Mouse (Mus musculus): ENCODE data around the gene Zbtb16. TPM values are rescaled to one million over a fixed set of nuclear protein-coding genes. Genes with fewer than 3 reads are reported as not detected.

Zbtb16 gene
- polyA plus RNA-seq, 1 experiment: not detected

- Histone ChIP-seq H3K4me2 (ENCODE audit: low read depth) (no peak overlapping the region), H3K4me3 (no peak overlapping the region), H3K36me3 (ENCODE audit: control insufficient read depth, insufficient read depth) (no peaks in the 10 kb centered on the region), H3ac (ENCODE audit: control insufficient read depth, insufficient read length) (no peak overlapping the region), H3K79me2 (ENCODE audit: control insufficient read depth, insufficient read depth) (no peaks in the 10 kb centered on the region), H3K27me3 (ENCODE audit: control insufficient read depth, insufficient read depth, insufficient read length) (no peaks in the 10 kb centered on the region)
- TF ChIP-seq MYOD1 (IDR thresholded peaks at IDR 0.05; ENCODE audit: control insufficient read depth in 1 of 3, insufficient read length in 2 of 3, low read depth in 2 of 3): no peak
- no peak for TF ChIP-seq REST (IDR thresholded peaks at IDR 0.05; ENCODE audit: insufficient read depth, insufficient read length)
- no peak for TF ChIP-seq TCF12 (IDR thresholded peaks at IDR 0.05; ENCODE audit: insufficient read depth, poor library complexity, severe bottlenecking)
- no peak for TF ChIP-seq MAX (IDR thresholded peaks at IDR 0.05; ENCODE audit: low read depth)
- TF ChIP-seq TCF3 (IDR thresholded peaks at IDR 0.05; ENCODE audit: insufficient read length, low read depth): no peak
- no peak for TF ChIP-seq MYOG (IDR thresholded peaks at IDR 0.05; ENCODE audit: control insufficient read depth in 1 of 3, insufficient read depth in 1 of 3, insufficient read length in 2 of 3, low read depth in 2 of 3)
- TF ChIP-seq POLR2A (IDR thresholded peaks at IDR 0.05; ENCODE audit: insufficient read length, low read depth): no peak
These were observed 40.3 kb downstream of the Zbtb16 start for GRCm38 (mm10) chr9:48795740-48796139.

GRCm38 (mm10) chr9:48795095-48795494, 40.9 kb downstream of the Zbtb16 start:
- TF ChIP-seq TCF3 (IDR thresholded peaks at IDR 0.05; ENCODE audit: insufficient read length, low read depth) (no peak), CEBPB (IDR thresholded peaks at IDR 0.05; ENCODE audit: insufficient read depth, poor library complexity, severe bottlenecking) (no peak), USF1 (IDR thresholded peaks at IDR 0.05; ENCODE audit: low read depth) (no peak), MAX (IDR thresholded peaks at IDR 0.05; ENCODE audit: low read depth) (no peak), POLR2AphosphoS2 (IDR thresholded peaks at IDR 0.05; ENCODE audit: insufficient read length, low read depth) (no peak), MYOG (IDR thresholded peaks at IDR 0.05; ENCODE audit: control insufficient read depth in 1 of 3, insufficient read depth in 1 of 3, insufficient read length in 2 of 3, low read depth in 2 of 3) (no peak), MYOD1 (IDR thresholded peaks at IDR 0.05; ENCODE audit: control insufficient read depth in 1 of 3, insufficient read length in 2 of 3, low read depth in 2 of 3) (no peak), TCF12 (IDR thresholded peaks at IDR 0.05; ENCODE audit: insufficient read depth, poor library complexity, severe bottlenecking) (no peak), REST (IDR thresholded peaks at IDR 0.05; ENCODE audit: insufficient read depth, insufficient read length) (no peak), SRF (IDR thresholded peaks at IDR 0.05; ENCODE audit: control insufficient read depth, insufficient read length, low read depth) (no peak), E2F4 (IDR thresholded peaks at IDR 0.05; ENCODE audit: insufficient read depth) (no peak), POLR2A (IDR thresholded peaks at IDR 0.05; ENCODE audit: insufficient read length, low read depth) (no peak)

GRCm38 (mm10) chr9:48794463-48794862, 41.6 kb downstream of the Zbtb16 start:
- Histone ChIP-seq H3K4me3 (no peak overlapping the region), H3K36me3 (ENCODE audit: control insufficient read depth, insufficient read depth) (no peaks in the 10 kb centered on the region), H3K27me3 (ENCODE audit: control insufficient read depth, insufficient read depth, insufficient read length) (no peaks in the 10 kb centered on the region), H3K4me2 (ENCODE audit: low read depth) (no peak overlapping the region), H3K79me2 (ENCODE audit: control insufficient read depth, insufficient read depth) (no peaks in the 10 kb centered on the region), H3ac (ENCODE audit: control insufficient read depth, insufficient read length) (no peak overlapping the region)
- TF ChIP-seq POLR2A (IDR thresholded peaks at IDR 0.05; ENCODE audit: insufficient read length, low read depth) (no peak), TCF3 (IDR thresholded peaks at IDR 0.05; ENCODE audit: insufficient read length, low read depth) (no peak), TCF12 (IDR thresholded peaks at IDR 0.05; ENCODE audit: insufficient read depth, poor library complexity, severe bottlenecking) (no peak), MYOD1 (IDR thresholded peaks at IDR 0.05; ENCODE audit: control insufficient read depth in 1 of 3, insufficient read length in 2 of 3, low read depth in 2 of 3) (no peak)

More at GRCm38 (mm10) chr9:48795095-48795494, 40.9 kb downstream of the Zbtb16 start:
- H3K4me3 ChIP-seq: no peak overlapping the region
- no peak overlapping the region for H3K4me2 ChIP-seq (ENCODE audit: low read depth)
- no peaks in the 10 kb centered on the region for H3K27me3 ChIP-seq (ENCODE audit: control insufficient read depth, insufficient read depth, insufficient read length)
- no peaks in the 10 kb centered on the region for H3K36me3 ChIP-seq (ENCODE audit: control insufficient read depth, insufficient read depth)
- no peak overlapping the region for H3ac ChIP-seq (ENCODE audit: control insufficient read depth, insufficient read length)
- H3K79me2 ChIP-seq (ENCODE audit: control insufficient read depth, insufficient read depth): no peaks in the 10 kb centered on the region

GRCm38 (mm10) chr9:48793638-48794188, 42.3 kb downstream of the Zbtb16 start:
- Histone ChIP-seq H3ac (ENCODE audit: control insufficient read depth, insufficient read length) (no peak overlapping the region), H3K27me3 (ENCODE audit: control insufficient read depth, insufficient read depth, insufficient read length) (no peaks in the 10 kb centered on the region), H3K4me3 (no peak overlapping the region), H3K79me2 (ENCODE audit: control insufficient read depth, insufficient read depth) (no peaks in the 10 kb centered on the region), H3K4me2 (ENCODE audit: low read depth) (no peak overlapping the region), H3K36me3 (ENCODE audit: control insufficient read depth, insufficient read depth) (no peaks in the 10 kb centered on the region)
- TF ChIP-seq TCF12 (IDR thresholded peaks at IDR 0.05; ENCODE audit: insufficient read depth, poor library complexity, severe bottlenecking) (no peak), POLR2AphosphoS2 (IDR thresholded peaks at IDR 0.05; ENCODE audit: insufficient read length, low read depth) (no peak), MAX (IDR thresholded peaks at IDR 0.05; ENCODE audit: low read depth) (no peak), E2F4 (IDR thresholded peaks at IDR 0.05; ENCODE audit: insufficient read depth) (no peak), POLR2A (IDR thresholded peaks at IDR 0.05; ENCODE audit: insufficient read length, low read depth) (no peak), USF1 (IDR thresholded peaks at IDR 0.05; ENCODE audit: low read depth) (no peak), MYOG (IDR thresholded peaks at IDR 0.05; ENCODE audit: control insufficient read depth in 1 of 3, insufficient read depth in 1 of 3, insufficient read length in 2 of 3, low read depth in 2 of 3) (no peak), MYOD1 (IDR thresholded peaks at IDR 0.05; ENCODE audit: control insufficient read depth in 1 of 3, insufficient read length in 2 of 3, low read depth in 2 of 3) (no peak), TCF3 (IDR thresholded peaks at IDR 0.05; ENCODE audit: insufficient read length, low read depth) (no peak), REST (IDR thresholded peaks at IDR 0.05; ENCODE audit: insufficient read depth, insufficient read length) (no peak), CEBPB (IDR thresholded peaks at IDR 0.05; ENCODE audit: insufficient read depth, poor library complexity, severe bottlenecking) (no peak), SRF (IDR thresholded peaks at IDR 0.05; ENCODE audit: control insufficient read depth, insufficient read length, low read depth) (no peak)

- no peak overlapping the region for H3ac ChIP-seq (ENCODE audit: control insufficient read depth, insufficient read length)
- H3K4me3 ChIP-seq: no peak overlapping the region
- H3K79me2 ChIP-seq (ENCODE audit: control insufficient read depth, insufficient read depth): no peaks in the 10 kb centered on the region
- H3K4me2 ChIP-seq (ENCODE audit: low read depth): no peak overlapping the region
- no peaks in the 10 kb centered on the region for H3K27me3 ChIP-seq (ENCODE audit: control insufficient read depth, insufficient read depth, insufficient read length)
- no peaks in the 10 kb centered on the region for H3K36me3 ChIP-seq (ENCODE audit: control insufficient read depth, insufficient read depth)
- no peak for TF ChIP-seq SRF (IDR thresholded peaks at IDR 0.05; ENCODE audit: control insufficient read depth, insufficient read length, low read depth)
- TF ChIP-seq TCF3 (IDR thresholded peaks at IDR 0.05; ENCODE audit: insufficient read length, low read depth): no peak
- no peak for TF ChIP-seq USF1 (IDR thresholded peaks at IDR 0.05; ENCODE audit: low read depth)
- no peak for TF ChIP-seq MYOG (IDR thresholded peaks at IDR 0.05; ENCODE audit: control insufficient read depth in 1 of 3, insufficient read depth in 1 of 3, insufficient read length in 2 of 3, low read depth in 2 of 3)
- no peak for TF ChIP-seq MAX (IDR thresholded peaks at IDR 0.05; ENCODE audit: low read depth)
- no peak for TF ChIP-seq POLR2A (IDR thresholded peaks at IDR 0.05; ENCODE audit: insufficient read length, low read depth)
- TF ChIP-seq CEBPB (IDR thresholded peaks at IDR 0.05; ENCODE audit: insufficient read depth, poor library complexity, severe bottlenecking): no peak
- no peak for TF ChIP-seq TCF12 (IDR thresholded peaks at IDR 0.05; ENCODE audit: insufficient read depth, poor library complexity, severe bottlenecking)
- no peak for TF ChIP-seq REST (IDR thresholded peaks at IDR 0.05; ENCODE audit: insufficient read depth, insufficient read length)
- no peak for TF ChIP-seq POLR2AphosphoS2 (IDR thresholded peaks at IDR 0.05; ENCODE audit: insufficient read length, low read depth)
- TF ChIP-seq E2F4 (IDR thresholded peaks at IDR 0.05; ENCODE audit: insufficient read depth): no peak
- TF ChIP-seq MYOD1 (IDR thresholded peaks at IDR 0.05; ENCODE audit: control insufficient read depth in 1 of 3, insufficient read length in 2 of 3, low read depth in 2 of 3): no peak
These were observed 45.4 kb downstream of the Zbtb16 start for GRCm38 (mm10) chr9:48790575-48790974.
